Mouse (Mus musculus) kidney, adult 11 months (tissue): ENCODE data around the gene Cct8l1.
A peak's percentile ranks its signal among the peaks of the same experiment; 100 is the strongest.

ENCODE experiments used
- DNase-seq: peaks from one replicate; pipeline ENCODE4 v3.0.0; 2022

Gene Cct8l1

GRCm38 (mm10) chr5:25515767-25516166 lies at the start of gene Cct8l1:
Gene Cct8l1 (plus strand): TSS chr5:25516067.
- no peak for DNase-seq

- no peak for DNase-seq
Observed at GRCm38 (mm10) chr5:25472070-25472469, 43.8 kb upstream of the Cct8l1 start.

- DNase-seq, result no peak
Observed at GRCm38 (mm10) chr5:25475789-25476188, 40.1 kb upstream of the Cct8l1 start.

GRCm38 (mm10) chr5:25478863-25479262 lies 37.0 kb upstream of the Cct8l1 start:
- no peak for DNase-seq

- no peak for DNase-seq
Observed at GRCm38 (mm10) chr5:25496652-25497051, 19.2 kb upstream of the Cct8l1 start.

- DNase-seq, result peak; percentile 16
Observed at GRCm38 (mm10) chr5:25497369-25497719, 18.5 kb upstream of the Cct8l1 start.

- peak; percentile 53 for DNase-seq
Observed at GRCm38 (mm10) chr5:25497720-25498345, 18.0 kb upstream of the Cct8l1 start.

GRCm38 (mm10) chr5:25498346-25498820 lies 17.5 kb upstream of the Cct8l1 start, which contains the start of gene Kmt2c:
Gene Kmt2c (minus strand): TSS chr5:25498783.
- peak; percentile 74 for DNase-seq

GRCm38 (mm10) chr5:25498821-25499422 lies 16.9 kb upstream of the Cct8l1 start:
- DNase-seq, result no peak

GRCm38 (mm10) chr5:25499423-25500398 lies 16.2 kb upstream of the Cct8l1 start:
- peak; percentile 97 for DNase-seq

GRCm38 (mm10) chr5:25500686-25501085 lies 15.2 kb upstream of the Cct8l1 start:
- no peak for DNase-seq

- no peak for DNase-seq
Observed at GRCm38 (mm10) chr5:25506041-25506440, 9.8 kb upstream of the Cct8l1 start.

- no peak for DNase-seq
Observed at GRCm38 (mm10) chr5:25516301-25516895, 531 bp downstream of the Cct8l1 start.

GRCm38 (mm10) chr5:25517550-25517949 lies 1.7 kb downstream of the Cct8l1 start:
- no peak for DNase-seq

- DNase-seq, result no peak
Observed at GRCm38 (mm10) chr5:25519820-25520219, 4.0 kb downstream of the Cct8l1 start.

- DNase-seq, result no peak
Observed at GRCm38 (mm10) chr5:25521461-25521860, 5.6 kb downstream of the Cct8l1 start.

- peak; percentile 15 for DNase-seq
Observed at GRCm38 (mm10) chr5:25526116-25526515, 10.2 kb downstream of the Cct8l1 start.

- peak; percentile 11 for DNase-seq
Observed at GRCm38 (mm10) chr5:25526926-25527325, 11.1 kb downstream of the Cct8l1 start.

GRCm38 (mm10) chr5:25527971-25528370 lies 12.1 kb downstream of the Cct8l1 start:
- DNase-seq, result no peak

- no peak for DNase-seq
Observed at GRCm38 (mm10) chr5:25528851-25529528, 13.1 kb downstream of the Cct8l1 start.

- peak; percentile 100 for DNase-seq
Observed at GRCm38 (mm10) chr5:25529529-25530421, 13.9 kb downstream of the Cct8l1 start.
